Mouse (Mus musculus): ENCODE measurements at regions not wholly inside any gene's neighbourhood (a gene's known extent, or its start where the extent isn't known, plus 50 kb on each side); places are given as distances from the start of the nearest gene placed in this dataset.

DNA sequence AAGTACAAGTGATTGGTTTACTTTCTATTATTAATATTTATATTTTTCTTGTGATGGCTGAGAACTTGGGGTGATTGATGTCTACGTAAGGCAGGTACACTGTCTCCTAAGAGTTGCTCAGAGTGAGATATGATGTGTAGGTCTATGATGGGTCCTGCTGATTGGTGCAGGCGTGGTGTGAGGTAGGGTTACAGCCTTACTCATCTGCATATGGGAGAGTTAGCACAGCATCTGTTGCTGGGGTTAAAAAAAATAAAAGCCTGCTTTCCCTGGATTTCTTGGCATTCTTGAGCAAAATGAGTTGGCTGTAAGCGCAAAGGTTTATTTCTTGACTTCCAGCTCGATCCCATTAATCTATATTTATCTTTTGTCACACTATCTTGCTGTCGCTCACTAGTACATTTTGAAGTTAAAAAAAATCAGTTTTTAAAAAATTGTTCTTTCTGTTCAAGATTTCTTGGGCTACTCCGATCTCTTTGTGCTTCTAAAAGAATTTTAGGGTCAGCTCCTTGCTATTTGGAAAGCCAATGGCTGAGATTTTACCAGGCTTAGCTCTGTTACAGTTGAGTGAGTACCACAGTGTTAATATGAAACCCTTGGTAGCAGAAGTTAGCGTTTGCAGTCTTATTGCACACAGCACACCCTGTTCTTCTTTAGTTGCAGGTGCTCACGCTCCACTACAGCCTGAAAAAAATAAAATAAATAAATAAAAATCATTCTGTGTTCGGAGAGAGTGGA lies 482.0 kb downstream of the Plekhb2 start:
- no peak for ATAC-seq

GRCm38 (mm10) chr1:35332340-35332684 lies 482.5 kb downstream of the Plekhb2 start:
- ATAC-seq = no peak

- no peak for ATAC-seq
Observed at GRCm38 (mm10) chr1:35337647-35338046, 487.9 kb downstream of the Plekhb2 start.

DNA sequence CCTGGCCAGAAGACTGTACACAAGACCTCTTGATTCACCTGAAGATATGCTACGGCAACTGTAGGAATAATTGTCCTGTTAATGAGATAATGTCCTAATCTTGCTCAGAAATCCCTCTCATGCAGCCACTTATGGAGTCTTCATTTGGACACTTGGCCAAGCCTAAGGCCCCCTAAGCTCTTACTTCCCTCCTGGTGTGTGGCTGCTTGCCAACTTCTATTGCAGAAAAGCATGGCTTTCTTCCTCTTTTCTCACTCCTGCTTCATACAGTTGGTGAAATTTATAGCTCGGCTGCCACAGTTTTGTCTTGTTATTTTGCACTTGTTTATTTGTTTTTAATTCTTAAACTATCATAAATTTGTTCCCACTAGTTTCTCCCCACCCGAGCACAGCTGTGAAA lies 488.4 kb downstream of the Plekhb2 start:
- ATAC-seq = no peak

GRCm38 (mm10) chr1:35344539-35344938 lies 494.8 kb downstream of the Plekhb2 start:
- no peak for ATAC-seq

GRCm38 (mm10) chr1:35348294-35348693 lies 498.5 kb downstream of the Plekhb2 start:
- ATAC-seq = no peak

GRCm38 (mm10) chr1:35358981-35359380 lies 509.2 kb downstream of the Plekhb2 start:
- no peak for ATAC-seq

GRCm38 (mm10) chr1:35361465-35361864 lies 511.7 kb downstream of the Plekhb2 start:
- ATAC-seq = no peak

GRCm38 (mm10) chr1:35362836-35363235 lies 513.1 kb downstream of the Plekhb2 start:
- ATAC-seq = no peak

GRCm38 (mm10) chr1:35366559-35366958 lies 516.8 kb downstream of the Plekhb2 start:
- no peak for ATAC-seq

GRCm38 (mm10) chr1:35372751-35373150 lies 523.0 kb downstream of the Plekhb2 start:
- no peak for ATAC-seq

DNA sequence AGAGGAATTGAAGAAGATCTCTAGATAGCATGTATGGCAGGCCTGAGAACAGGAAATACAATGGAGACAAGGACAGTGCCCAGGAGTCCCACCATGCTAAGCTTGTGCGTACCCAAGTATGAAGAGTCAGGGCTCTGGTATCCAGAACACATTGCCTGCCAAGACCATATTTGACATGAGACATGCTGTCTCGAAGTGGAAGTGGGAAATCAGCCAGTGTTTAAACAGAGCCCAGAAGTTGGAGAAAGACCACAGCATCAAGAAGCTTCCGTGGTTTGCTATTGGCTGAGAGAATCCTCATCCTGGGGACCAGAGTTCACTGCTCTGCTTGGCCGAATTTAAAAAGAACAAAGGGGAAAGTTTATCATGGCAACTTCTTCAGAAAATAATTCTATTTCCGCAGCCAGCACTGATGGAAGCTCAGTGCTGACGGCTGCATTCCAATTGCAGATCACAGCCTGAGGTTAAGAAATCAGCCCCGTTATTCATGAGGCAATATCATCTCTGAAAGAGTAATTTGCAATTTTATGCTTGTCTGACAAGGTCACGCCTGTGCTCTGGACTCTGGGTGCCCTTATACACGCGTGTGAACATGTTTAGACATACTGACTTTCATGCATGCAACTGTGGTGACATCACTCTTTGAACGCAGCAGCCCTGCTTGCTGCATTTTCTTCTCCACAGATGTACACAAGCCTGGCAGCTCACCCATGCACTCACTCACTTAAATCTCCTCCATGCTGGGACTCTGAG lies 531.0 kb downstream of the Plekhb2 start:
- no peak for ATAC-seq

DNA sequence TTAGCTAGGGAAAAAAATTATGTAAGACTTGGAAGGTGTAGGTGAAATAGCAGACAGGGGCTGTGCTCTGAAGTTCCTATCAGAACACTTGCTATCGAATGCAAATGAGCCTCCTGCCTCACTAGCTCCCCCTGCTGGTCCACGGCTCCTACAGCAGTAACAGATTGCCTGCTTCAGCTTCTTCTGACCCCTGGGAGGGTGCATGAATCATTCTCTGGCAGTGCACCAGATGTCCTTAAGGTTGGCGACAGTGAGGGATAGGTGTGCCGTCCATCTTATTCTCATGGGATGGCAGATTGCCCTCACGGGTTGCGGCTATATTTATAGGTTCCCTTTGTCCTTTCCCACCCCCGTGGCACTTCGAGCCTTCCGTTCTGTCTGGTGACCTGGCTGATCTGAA lies 535.7 kb downstream of the Plekhb2 start:
- no peak for ATAC-seq

GRCm38 (mm10) chr1:35388181-35388580 lies 538.4 kb downstream of the Plekhb2 start:
- ATAC-seq = no peak

DNA sequence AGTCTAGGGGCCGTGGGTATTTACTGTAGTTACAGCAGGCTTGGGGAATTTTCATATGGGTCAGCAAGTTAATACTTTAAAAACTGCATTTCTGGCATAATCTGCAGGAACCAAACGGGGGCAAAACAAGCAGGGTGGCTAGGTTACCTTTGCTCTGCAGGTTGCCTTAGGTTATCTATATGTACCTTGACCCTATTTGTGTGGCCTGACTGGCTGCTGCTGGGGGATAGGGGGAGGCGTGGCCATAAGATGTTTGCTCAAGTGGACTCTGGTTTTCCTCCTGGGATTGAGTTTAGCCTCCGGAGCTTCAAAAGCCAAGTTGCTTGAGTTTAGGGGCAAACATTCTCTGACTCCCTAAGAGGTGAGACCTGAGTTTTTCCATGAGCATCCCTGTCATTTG lies 540.6 kb downstream of the Plekhb2 start:
- no peak for ATAC-seq

GRCm38 (mm10) chr1:35390858-35391586 lies 541.2 kb downstream of the Plekhb2 start:
- no peak for ATAC-seq

GRCm38 (mm10) chr1:35393550-35394118 lies 543.9 kb downstream of the Plekhb2 start:
- no peak for ATAC-seq

- ATAC-seq = no peak
Observed at GRCm38 (mm10) chr1:35400674-35401359, 551.0 kb downstream of the Plekhb2 start.

GRCm38 (mm10) chr1:35402995-35403394 lies 553.2 kb downstream of the Plekhb2 start:
- no peak for ATAC-seq

DNA sequence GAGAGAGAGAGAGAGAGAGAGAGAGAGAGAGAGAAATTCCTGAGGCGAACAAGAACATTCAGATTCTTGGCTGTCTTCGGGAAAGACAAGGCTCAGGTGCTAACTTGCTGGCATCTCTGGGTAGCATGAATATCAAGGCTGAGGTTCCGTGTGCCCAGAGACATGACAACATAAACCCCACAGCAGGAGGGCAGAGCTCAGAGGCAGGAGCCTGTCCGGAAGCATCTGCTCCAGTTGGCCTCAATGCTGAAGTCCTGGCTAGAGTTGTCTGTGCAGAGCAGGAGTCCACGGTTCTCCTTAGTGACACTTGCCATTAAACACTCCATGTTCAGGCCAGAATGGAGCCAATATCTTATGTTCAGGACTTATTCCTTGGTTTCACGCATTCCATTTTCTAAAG lies 555.6 kb downstream of the Plekhb2 start:
- ATAC-seq = no peak

DNA sequence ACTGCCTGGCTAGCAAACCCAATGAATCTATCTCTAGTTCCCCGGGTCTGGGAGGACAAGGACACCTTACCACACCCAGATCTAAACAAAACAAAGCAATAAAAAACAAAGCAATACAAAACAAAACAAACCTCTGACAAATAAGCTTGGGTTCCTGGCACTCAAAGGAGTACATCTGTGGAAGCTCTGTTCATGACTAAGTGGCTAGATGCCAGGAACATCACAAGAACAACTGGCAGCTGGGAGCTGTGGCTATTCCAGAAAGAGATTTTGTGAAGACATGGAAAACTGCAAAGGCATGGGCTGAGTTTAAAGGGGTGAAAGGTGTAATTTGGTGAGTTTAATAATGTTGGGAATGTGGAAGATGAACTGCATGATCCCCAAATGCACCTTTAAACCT lies 565.9 kb downstream of the Plekhb2 start:
- ATAC-seq = no peak

- ATAC-seq = no peak
Observed at GRCm38 (mm10) chr1:35428126-35428840, 578.5 kb downstream of the Plekhb2 start.
